Mouse (Mus musculus): Measurements from ENCODE around the gene Mpp5.

DNA sequence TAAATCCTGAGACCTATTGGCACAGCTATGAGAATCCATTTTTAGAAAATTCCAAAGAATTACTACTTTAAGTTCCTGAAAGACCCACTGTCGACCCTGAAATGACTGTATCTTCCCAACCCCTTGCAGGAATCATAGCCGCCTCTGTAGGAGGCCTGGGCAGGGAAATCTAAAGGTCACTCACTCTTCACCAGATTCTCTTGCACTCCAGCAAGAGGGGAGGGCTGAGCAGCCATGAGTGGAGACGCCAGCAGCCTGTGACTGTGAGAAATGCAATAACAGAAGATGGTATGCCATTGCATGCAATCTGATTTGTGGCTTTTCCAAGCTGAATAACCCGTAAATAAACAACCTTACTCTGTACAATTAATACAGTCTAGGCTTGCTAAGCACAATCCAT lies 21.0 kb upstream of the Mpp5 start:
- TF ChIP-seq POLR2A (IDR thresholded peaks at IDR 0.05; ENCODE audit: borderline replicate concordance, insufficient read depth, low read length) (no peak), CTCF (IDR thresholded peaks at IDR 0.05; ENCODE audit: borderline replicate concordance, insufficient read depth, low read depth, low read length) (no peak)

Data from cerebellum, adult 2 months (tissue).